Mouse (Mus musculus) lung, adult 2 months (tissue): ENCODE results near the gene Tcfl5.

Experiments
- CTCF ChIP-seq: fragments of 200-500 bp; IDR thresholded peaks from 2 replicates; pipeline ENCODE4 v1.5.1; 2011; ENCODE audit warnings: mild to moderate bottlenecking, low read length, control low read depth; ENCODE audit not compliant: insufficient read depth
- POLR2A ChIP-seq: fragments of 200-500 bp; IDR thresholded peaks from 2 replicates; pipeline ENCODE4 v1.6.1; 2011; ENCODE audit warnings: low read depth, mild to moderate bottlenecking, control low read depth, low read length, borderline replicate concordance; ENCODE audit errors: extremely low read depth

DNA sequence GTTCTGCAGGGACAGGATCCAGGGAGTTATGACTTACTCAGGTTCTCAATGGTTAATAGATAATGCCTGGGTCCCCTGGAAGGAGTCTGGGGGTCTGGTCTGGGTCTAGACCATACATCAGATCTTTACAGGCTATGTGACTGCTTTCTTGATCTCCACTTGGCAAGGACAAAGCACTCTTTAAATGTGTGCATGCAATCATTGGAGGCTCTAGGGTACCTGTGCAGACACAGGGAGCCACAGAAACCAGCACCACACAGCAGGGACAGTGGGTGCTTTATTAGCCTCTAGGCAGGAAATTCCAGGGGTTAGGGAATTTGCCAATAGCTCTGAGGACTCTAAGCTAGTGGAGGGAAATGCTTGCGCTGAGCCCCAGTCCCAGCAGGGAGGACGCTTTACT, 30.6 kb downstream of the Tcfl5 start:
- TF ChIP-seq CTCF (no peak), POLR2A (no peak)
